Mouse (Mus musculus): ENCODE results near the gene Olfr263. TPM values are rescaled to one million over a fixed set of nuclear protein-coding genes. Genes with fewer than 3 reads are reported as not detected.
"Not testable (repeated sequence)": the region's sequence is repeated elsewhere in the genome, so short reads cannot be mapped to it uniquely, and the experiment has no call there.

The Olfr263 gene
- total RNA-seq (2021): not detected

GRCm38 (mm10) chr13:21129339-21129738 is at the start of gene Olfr263:
Gene Olfr263 (plus strand): TSS chr13:21129639.
- DNase-seq (ENCODE audit: low spot score in 2 of 2); intact Hi-C loops (cut with DNase I): not testable (repeated sequence)

GRCm38 (mm10) chr13:21082686-21083085 is 46.8 kb upstream of the Olfr263 start:
- intact Hi-C loops (cut with DNase I): no loop called here

GRCm38 (mm10) chr13:21109759-21110158 is 19.7 kb upstream of the Olfr263 start:
- no peak for DNase-seq (ENCODE audit: low spot score in 2 of 2)
- intact Hi-C loops (cut with DNase I): no loop called here

More at GRCm38 (mm10) chr13:21082686-21083085, 46.8 kb upstream of the Olfr263 start:
- DNase-seq (ENCODE audit: low spot score in 2 of 2): no peak

GRCm38 (mm10) chr13:21110441-21110840 is 19.0 kb upstream of the Olfr263 start:
- intact Hi-C loops (cut with DNase I): no loop called here
- no peak for DNase-seq (ENCODE audit: low spot score in 2 of 2)

GRCm38 (mm10) chr13:21111183-21111582 is 18.3 kb upstream of the Olfr263 start, which contains the start of gene Olfr1369-ps1:
Gene Olfr1369-ps1 (plus strand): TSS chr13:21111483.
- not testable (repeated sequence) for DNase-seq (ENCODE audit: low spot score in 2 of 2)

GRCm38 (mm10) chr13:21114121-21114520 is 15.3 kb upstream of the Olfr263 start:
- DNase-seq (ENCODE audit: low spot score in 2 of 2): no peak
- intact Hi-C loops (cut with DNase I): no loop called here

More at GRCm38 (mm10) chr13:21111183-21111582, 18.3 kb upstream of the Olfr263 start, which contains the start of gene Olfr1369-ps1:
- intact Hi-C loops (cut with DNase I): not testable (repeated sequence)

GRCm38 (mm10) chr13:21142421-21142820 is 13.0 kb downstream of the Olfr263 start:
- DNase-seq (ENCODE audit: low spot score in 2 of 2): no peak
- intact Hi-C loops (cut with DNase I): no loop called here

- no peak for DNase-seq (ENCODE audit: low spot score in 2 of 2)
- intact Hi-C loops (cut with DNase I): no loop called here
Observed at GRCm38 (mm10) chr13:21145767-21146166, 16.3 kb downstream of the Olfr263 start, which contains the start of gene Olfr1368. Gene Olfr1368 (minus strand): TSS chr13:21145867.

GRCm38 (mm10) chr13:21155888-21156287 is 26.4 kb downstream of the Olfr263 start:
- DNase-seq (ENCODE audit: low spot score in 2 of 2): no peak
- intact Hi-C loops (cut with DNase I): no loop called here

- no peak for DNase-seq (ENCODE audit: low spot score in 2 of 2)
- intact Hi-C loops (cut with DNase I): loop anchor here (2.0 kb wide), 1 partner anchor 861 kb away; no protein-coding TSS in a partner anchor
Observed at GRCm38 (mm10) chr13:21158071-21158470, 28.6 kb downstream of the Olfr263 start.

- DNase-seq (ENCODE audit: low spot score in 2 of 2): peak; percentile 82 to 90
- intact Hi-C loops (cut with DNase I): loop anchor here (2.0 kb wide), 1 partner anchor 862 kb away; no protein-coding TSS in a partner anchor
Observed at GRCm38 (mm10) chr13:21158785-21159474, 29.5 kb downstream of the Olfr263 start.

GRCm38 (mm10) chr13:21159475-21159819 is 30.0 kb downstream of the Olfr263 start:
- peak in 1 of 2 experiments; percentile 39 for DNase-seq (ENCODE audit: low spot score in 2 of 2)
- intact Hi-C loops (cut with DNase I): loop anchor here (2.0 kb wide), 1 partner anchor 863 kb away; no protein-coding TSS in a partner anchor

GRCm38 (mm10) chr13:21160041-21160511 is 30.6 kb downstream of the Olfr263 start:
- DNase-seq (ENCODE audit: low spot score in 2 of 2): peak in 1 of 2 experiments; percentile 28
- intact Hi-C loops (cut with DNase I): loop anchor here (2.0 to 10.0 kb wide), 2 partner anchors 167 to 865 kb away; no protein-coding TSS in a partner anchor

- intact Hi-C loops (cut with DNase I): loop anchor here (2.0 to 10.0 kb wide), 2 partner anchors 166 to 864 kb away; no protein-coding TSS in a partner anchor
Observed at GRCm38 (mm10) chr13:21160657-21161590, 31.5 kb downstream of the Olfr263 start.

GRCm38 (mm10) chr13:21161591-21161990 is 32.2 kb downstream of the Olfr263 start:
- intact Hi-C loops (cut with DNase I): loop anchor here (2.0 to 10.0 kb wide), 2 partner anchors 165 to 863 kb away; no protein-coding TSS in a partner anchor
- no peak for DNase-seq (ENCODE audit: low spot score in 2 of 2)

More at GRCm38 (mm10) chr13:21160657-21161590, 31.5 kb downstream of the Olfr263 start:
- DNase-seq (ENCODE audit: low spot score in 2 of 2): peak; percentile 93 to 94

- no peak for DNase-seq (ENCODE audit: low spot score in 2 of 2)
- intact Hi-C loops (cut with DNase I): loop anchor here (10.0 kb wide), 1 partner anchor 862 kb away; no protein-coding TSS in a partner anchor
Observed at GRCm38 (mm10) chr13:21162591-21162990, 33.2 kb downstream of the Olfr263 start.

- peak; percentile 83 to 92 for DNase-seq (ENCODE audit: low spot score in 2 of 2)
- intact Hi-C loops (cut with DNase I): loop anchor here (5.0 to 10.0 kb wide), 3 partner anchors 90 to 858 kb away; no protein-coding TSS in a partner anchor
Observed at GRCm38 (mm10) chr13:21166936-21167909, 37.8 kb downstream of the Olfr263 start.

- peak in 1 of 2 experiments; percentile 54 for DNase-seq (ENCODE audit: low spot score in 2 of 2)
- intact Hi-C loops (cut with DNase I): loop anchor here (2.0 to 10.0 kb wide), 4 partner anchors 89 to 857 kb away; no protein-coding TSS in a partner anchor
Observed at GRCm38 (mm10) chr13:21167910-21168300, 38.5 kb downstream of the Olfr263 start.
